Mouse (Mus musculus) heart, adult 2 months (tissue): ENCODE measurements around the gene Kmt2c.

Experiments
- CTCF ChIP-seq: fragments of 200-600 bp; IDR thresholded peaks from 2 replicates; pipeline ENCODE4 v1.8.1; 2022; ENCODE audit warnings: antibody characterized with exemption, mild to moderate bottlenecking, moderate library complexity
- POLR2A ChIP-seq: fragments of 200-500 bp; IDR thresholded peaks from 2 replicates; pipeline ENCODE4 v1.6.1; 2011; ENCODE audit warnings: mild to moderate bottlenecking, low read depth, low read length, control low read depth; ENCODE audit not compliant: insufficient read depth

DNA sequence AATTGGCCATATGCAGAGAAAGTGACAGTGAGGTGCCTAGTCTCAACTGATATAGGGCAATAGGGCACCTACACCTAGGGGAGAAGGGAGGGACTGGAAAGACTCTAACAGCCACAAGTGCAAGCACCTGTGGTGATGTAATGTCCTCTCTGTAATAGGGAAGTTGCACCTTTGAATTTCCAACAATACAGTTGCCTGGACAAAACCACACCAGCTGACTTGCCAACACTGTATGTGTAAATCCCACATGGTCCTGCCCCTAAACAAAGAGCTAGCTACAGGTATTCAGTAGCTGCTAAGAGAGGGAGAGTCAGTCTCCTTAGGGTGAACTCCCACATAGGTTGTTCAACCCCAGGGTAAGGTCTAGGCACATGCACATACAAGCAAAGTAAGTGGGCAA, 41.8 kb upstream of the Kmt2c start:
- no peak for TF ChIP-seq POLR2A
- no peak for TF ChIP-seq CTCF
